Mouse (Mus musculus): ENCODE data around the gene Alox12b. TPM values are rescaled to one million over a fixed set of nuclear protein-coding genes. Genes with fewer than 3 reads are reported as not detected.

Gene Alox12b
- polyA plus RNA-seq, 1 experiment from 2014 or later: 0.06 TPM

- H3K27ac ChIP-seq (ENCODE audit: low read depth, low read length): no peak within 1 kb of the TSS
- H3K4me3 ChIP-seq (ENCODE audit: low read depth, low read length): no peak within 1 kb of the TSS
- H3K36me3 ChIP-seq (ENCODE audit: control insufficient read depth, insufficient read depth, low read length): no peaks in the 10 kb centered on the region
- no peaks in the 10 kb centered on the region for H3K9me3 ChIP-seq (ENCODE audit: control insufficient read depth, low read length)
- H3K4me1 ChIP-seq (replicated peaks; ENCODE audit: control insufficient read depth, insufficient read depth, low read length): no peaks in the 10 kb centered on the region
- 30% methylated on average over 6 of the region's 6 CpGs for WGBS
- H3K4me2 ChIP-seq (replicated peaks; ENCODE audit: low read depth, low read length): peak within 1 kb of the TSS; percentile 25
- H3K27me3 ChIP-seq (ENCODE audit: control insufficient read depth, insufficient read depth, low read length): peaks cover 17% of the 10 kb centered on the region
- DNase-seq (ENCODE audit: low spot score) (no peak), ATAC-seq (ENCODE audit: low FRiP score) (no peak)
- H3K9ac ChIP-seq (ENCODE audit: low read depth, low read length): 0 out of 2 replicates have a peak within 1 kb of the TSS, but pooled peaks have one; percentile 20
Measured at GRCm38 (mm10) chr11:69197743-69198142, 41.0 kb downstream of the Alox12b start, which contains the start of gene Alox8. Gene Alox8, minus strand, starts transcription at chr11:69197843.

- Histone ChIP-seq H3K9me3 (ENCODE audit: control insufficient read depth, low read length) (no peaks in the 10 kb centered on the region), H3K27ac (ENCODE audit: low read depth, low read length) (no peak overlapping the region), H3K9ac (ENCODE audit: low read depth, low read length) (no peak overlapping the region), H3K4me2 (replicated peaks; ENCODE audit: low read depth, low read length) (no peak overlapping the region), H3K27me3 (ENCODE audit: control insufficient read depth, insufficient read depth, low read length) (peaks cover 17% of the 10 kb centered on the region), H3K4me3 (ENCODE audit: low read depth, low read length) (no peak overlapping the region), H3K36me3 (ENCODE audit: control insufficient read depth, insufficient read depth, low read length) (no peaks in the 10 kb centered on the region), H3K4me1 (replicated peaks; ENCODE audit: control insufficient read depth, insufficient read depth, low read length) (no peaks in the 10 kb centered on the region)
- 85% methylated on average over 1 of the region's 1 CpGs for WGBS
- ATAC-seq (ENCODE audit: low FRiP score) (no peak), DNase-seq (ENCODE audit: low spot score) (no peak)
Measured at GRCm38 (mm10) chr11:69199251-69199650, 42.5 kb downstream of the Alox12b start.

- Histone ChIP-seq H3K9me3 (ENCODE audit: control insufficient read depth, low read length) (no peaks in the 10 kb centered on the region), H3K4me2 (replicated peaks; ENCODE audit: low read depth, low read length) (no peak overlapping the region), H3K9ac (ENCODE audit: low read depth, low read length) (no peak overlapping the region), H3K27ac (ENCODE audit: low read depth, low read length) (no peak overlapping the region), H3K4me3 (ENCODE audit: low read depth, low read length) (no peak overlapping the region), H3K36me3 (ENCODE audit: control insufficient read depth, insufficient read depth, low read length) (no peaks in the 10 kb centered on the region), H3K27me3 (ENCODE audit: control insufficient read depth, insufficient read depth, low read length) (peaks cover 17% of the 10 kb centered on the region), H3K4me1 (replicated peaks; ENCODE audit: control insufficient read depth, insufficient read depth, low read length) (no peaks in the 10 kb centered on the region)
- no peak for DNase-seq (ENCODE audit: low spot score)
- WGBS: 87% methylated on average over 6 of the region's 6 CpGs
- ATAC-seq (ENCODE audit: low FRiP score): no peak
Measured at GRCm38 (mm10) chr11:69200231-69200630, 43.4 kb downstream of the Alox12b start.

GRCm38 (mm10) chr11:69202469-69203230 is 45.9 kb downstream of the Alox12b start:
- Histone ChIP-seq H3K4me3 (ENCODE audit: low read depth, low read length) (no peak overlapping the region), H3K27me3 (ENCODE audit: control insufficient read depth, insufficient read depth, low read length) (peaks cover 3% of the 10 kb centered on the region), H3K4me2 (replicated peaks; ENCODE audit: low read depth, low read length) (no peak overlapping the region), H3K36me3 (ENCODE audit: control insufficient read depth, insufficient read depth, low read length) (no peaks in the 10 kb centered on the region), H3K9me3 (ENCODE audit: control insufficient read depth, low read length) (no peaks in the 10 kb centered on the region), H3K9ac (ENCODE audit: low read depth, low read length) (no peak overlapping the region), H3K4me1 (replicated peaks; ENCODE audit: control insufficient read depth, insufficient read depth, low read length) (no peaks in the 10 kb centered on the region), H3K27ac (ENCODE audit: low read depth, low read length) (no peak overlapping the region)
- ATAC-seq (ENCODE audit: low FRiP score) (no peak), DNase-seq (ENCODE audit: low spot score) (no peak)
- WGBS: 84% methylated on average over 13 of the region's 13 CpGs

- Histone ChIP-seq H3K9ac (ENCODE audit: low read depth, low read length) (no peak overlapping the region), H3K27ac (ENCODE audit: low read depth, low read length) (no peak overlapping the region), H3K36me3 (ENCODE audit: control insufficient read depth, insufficient read depth, low read length) (no peaks in the 10 kb centered on the region), H3K4me1 (replicated peaks; ENCODE audit: control insufficient read depth, insufficient read depth, low read length) (no peaks in the 10 kb centered on the region), H3K4me2 (replicated peaks; ENCODE audit: low read depth, low read length) (no peak overlapping the region), H3K9me3 (ENCODE audit: control insufficient read depth, low read length) (no peaks in the 10 kb centered on the region), H3K27me3 (ENCODE audit: control insufficient read depth, insufficient read depth, low read length) (no peaks in the 10 kb centered on the region), H3K4me3 (ENCODE audit: low read depth, low read length) (peak overlapping the region; percentile 0; the same call in 1 of the 2 replicates)
- WGBS: 33% methylated on average over 2 of the region's 2 CpGs
- DNase-seq (ENCODE audit: low spot score) (peak; percentile 25), ATAC-seq (ENCODE audit: low FRiP score) (no peak)
Measured at GRCm38 (mm10) chr11:69211431-69211830, 54.6 kb downstream of the Alox12b start.

GRCm38 (mm10) chr11:69217411-69217810 is 60.6 kb downstream of the Alox12b start:
- no peak for ATAC-seq (ENCODE audit: low FRiP score)
- Histone ChIP-seq H3K4me3 (ENCODE audit: low read depth, low read length) (no peak overlapping the region), H3K9me3 (ENCODE audit: control insufficient read depth, low read length) (no peaks in the 10 kb centered on the region), H3K4me1 (replicated peaks; ENCODE audit: control insufficient read depth, insufficient read depth, low read length) (no peaks in the 10 kb centered on the region), H3K4me2 (replicated peaks; ENCODE audit: low read depth, low read length) (no peak overlapping the region), H3K27ac (ENCODE audit: low read depth, low read length) (no peak overlapping the region), H3K27me3 (ENCODE audit: control insufficient read depth, insufficient read depth, low read length) (no peaks in the 10 kb centered on the region), H3K36me3 (ENCODE audit: control insufficient read depth, insufficient read depth, low read length) (no peaks in the 10 kb centered on the region), H3K9ac (ENCODE audit: low read depth, low read length) (no peak overlapping the region)
- WGBS: 92% methylated on average over 5 of the region's 5 CpGs
- no peak for DNase-seq (ENCODE audit: low spot score)

- ATAC-seq (ENCODE audit: low FRiP score) (no peak), DNase-seq (ENCODE audit: low spot score) (no peak)
- no peak overlapping the region for H3K27ac ChIP-seq (ENCODE audit: low read depth, low read length)
- no peaks in the 10 kb centered on the region for H3K9me3 ChIP-seq (ENCODE audit: control insufficient read depth, low read length)
- H3K4me1 ChIP-seq (replicated peaks; ENCODE audit: control insufficient read depth, insufficient read depth, low read length): no peaks in the 10 kb centered on the region
- H3K4me2 ChIP-seq (replicated peaks; ENCODE audit: low read depth, low read length): no peak overlapping the region
- WGBS: 74% methylated on average over 2 of the region's 2 CpGs
- no peaks in the 10 kb centered on the region for H3K27me3 ChIP-seq (ENCODE audit: control insufficient read depth, insufficient read depth, low read length)
- no peak overlapping the region for H3K4me3 ChIP-seq (ENCODE audit: low read depth, low read length)
- no peak overlapping the region for H3K9ac ChIP-seq (ENCODE audit: low read depth, low read length)
- no peaks in the 10 kb centered on the region for H3K36me3 ChIP-seq (ENCODE audit: control insufficient read depth, insufficient read depth, low read length)
Measured at GRCm38 (mm10) chr11:69218661-69219060, 61.9 kb downstream of the Alox12b start.

Other genes starting within 250 kb of the Alox12b start
- 0.15 and 0.18 TPM in 2 replicates for gene Odf4, start 229.9 kb upstream of the Alox12b start, polyA plus RNA-seq (2014; fragmentation: Nextera tagmentation; extraction: Ambion mirVana)
- 4.9 and 5.5 TPM in 2 replicates for gene Arhgef15, start 199.5 kb upstream of the Alox12b start, polyA plus RNA-seq (2014; fragmentation: Nextera tagmentation; extraction: Ambion mirVana)
- 1.6 and 1.8 TPM in 2 replicates for gene Slc25a35, start 188.9 kb upstream of the Alox12b start, polyA plus RNA-seq (2014; fragmentation: Nextera tagmentation; extraction: Ambion mirVana)
- 56.0 and 59.3 TPM in 2 replicates for gene Rangrf, start 181.8 kb upstream of the Alox12b start, polyA plus RNA-seq (2014; fragmentation: Nextera tagmentation; extraction: Ambion mirVana)
- gene Pfas, start 148.5 kb upstream of the Alox12b start, polyA plus RNA-seq (2014; fragmentation: Nextera tagmentation; extraction: Ambion mirVana): 31.5 and 31.8 TPM in 2 replicates
- 48.7 and 59.5 TPM in 2 replicates for gene Ctc1, start 141.1 kb upstream of the Alox12b start, polyA plus RNA-seq (2014; fragmentation: Nextera tagmentation; extraction: Ambion mirVana)
- 131 and 141 TPM in 2 replicates for gene Aurkb, start 111.3 kb upstream of the Alox12b start, polyA plus RNA-seq (2014; fragmentation: Nextera tagmentation; extraction: Ambion mirVana)
- gene Borcs6, start 97.3 kb upstream of the Alox12b start, polyA plus RNA-seq (2014; fragmentation: Nextera tagmentation; extraction: Ambion mirVana): 9.8 and 11.6 TPM in 2 replicates
- gene Tmem107, start 86.2 kb upstream of the Alox12b start, polyA plus RNA-seq (2014; fragmentation: Nextera tagmentation; extraction: Ambion mirVana): 52.4 and 54.6 TPM in 2 replicates
- 85.1 and 98.1 TPM in 2 replicates for gene Vamp2, start 68.5 kb upstream of the Alox12b start, polyA plus RNA-seq (2014; fragmentation: Nextera tagmentation; extraction: Ambion mirVana)
- gene Per1, start 61.8 kb upstream of the Alox12b start, polyA plus RNA-seq (2014; fragmentation: Nextera tagmentation; extraction: Ambion mirVana): 5.6 and 7.4 TPM in 2 replicates
- 0.19 and 0.29 TPM in 2 replicates for gene Hes7, start 36.6 kb upstream of the Alox12b start, polyA plus RNA-seq (2014; fragmentation: Nextera tagmentation; extraction: Ambion mirVana)
- gene 9130213A22Rik, start 34.4 kb upstream of the Alox12b start, polyA plus RNA-seq (2014; fragmentation: Nextera tagmentation; extraction: Ambion mirVana): 0.21 TPM in 1 of 2 replicates, not detected in the other
- gene Aloxe3, start 31.1 kb upstream of the Alox12b start, polyA plus RNA-seq (2014; fragmentation: Nextera tagmentation; extraction: Ambion mirVana): 0.06 and 0.40 TPM in 2 replicates
- 0.04 TPM in 1 of 2 replicates, not detected in the other for gene Alox8, start 40.9 kb downstream of the Alox12b start, polyA plus RNA-seq (2014; fragmentation: Nextera tagmentation; extraction: Ambion mirVana)
- 0.07 TPM in 1 of 2 replicates, not detected in the other for gene Gucy2e, start 80.0 kb downstream of the Alox12b start, polyA plus RNA-seq (2014; fragmentation: Nextera tagmentation; extraction: Ambion mirVana)
- 17.2 and 17.9 TPM in 2 replicates for gene Cntrob, start 166.8 kb downstream of the Alox12b start, polyA plus RNA-seq (2014; fragmentation: Nextera tagmentation; extraction: Ambion mirVana)
- 209 and 215 TPM in 2 replicates for gene Trappc1, start 167.0 kb downstream of the Alox12b start, polyA plus RNA-seq (2014; fragmentation: Nextera tagmentation; extraction: Ambion mirVana)
- gene Kcnab3, start 169.3 kb downstream of the Alox12b start, polyA plus RNA-seq (2014; fragmentation: Nextera tagmentation; extraction: Ambion mirVana): 1.4 and 3.0 TPM in 2 replicates
- gene Rnf227, start 183.5 kb downstream of the Alox12b start, polyA plus RNA-seq (2014; fragmentation: Nextera tagmentation; extraction: Ambion mirVana): 28.7 and 34.9 TPM in 2 replicates
- 44.3 and 57.1 TPM in 2 replicates for gene Chd3, start 212.4 kb downstream of the Alox12b start, polyA plus RNA-seq (2014; fragmentation: Nextera tagmentation; extraction: Ambion mirVana)
- gene Naa38, start 238.5 kb downstream of the Alox12b start, polyA plus RNA-seq (2014; fragmentation: Nextera tagmentation; extraction: Ambion mirVana): 120 and 124 TPM in 2 replicates
- 32.7 and 45.2 TPM in 2 replicates for gene Cyb5d1, start 238.6 kb downstream of the Alox12b start, polyA plus RNA-seq (2014; fragmentation: Nextera tagmentation; extraction: Ambion mirVana)
- 15.7 and 17.1 TPM in 2 replicates for gene Tmem88, start 241.2 kb downstream of the Alox12b start, polyA plus RNA-seq (2014; fragmentation: Nextera tagmentation; extraction: Ambion mirVana)